Mouse (Mus musculus) midbrain, embryonic 12.5 days (tissue): ENCODE measurements around the gene Sgpp1. TPM values are rescaled to one million over a fixed set of nuclear protein-coding genes. Genes with fewer than 3 reads are reported as not detected.
"Not testable (repeated sequence)": the region's sequence is repeated elsewhere in the genome, so short reads cannot be mapped to it uniquely, and the experiment has no call there.

Experiments
- ATAC-seq: fragments of 200-750 bp; cut with Nextera tagmentation; 2 replicates; pipeline ENCODE4 v1.8.0; 2017; ENCODE audit warnings: low read depth, moderate TSS enrichment, moderate library complexity; ENCODE audit not compliant: low FRiP score
- H3K27ac ChIP-seq: fragments of 300-500 bp; sonication (generic); replicated peaks from 2 replicates; pipeline ENCODE4 v1.5.1; 2016; ENCODE audit warnings: mild to moderate bottlenecking
- H3K27me3 ChIP-seq: fragments of 300-500 bp; sonication (generic); 2 replicates; pipeline ENCODE4 v1.6.1; 2016; ENCODE audit warnings: mild to moderate bottlenecking
- H3K36me3 ChIP-seq: fragments of 300-500 bp; sonication (generic); 2 replicates; pipeline ENCODE4 v1.6.1; 2016
- H3K4me1 ChIP-seq: fragments of 300-500 bp; sonication (generic); 2 replicates; pipeline ENCODE4 v1.6.1; 2016
- H3K4me2 ChIP-seq: fragments of 300-500 bp; sonication (generic); replicated peaks from 2 replicates; pipeline ENCODE4 v1.6.1; 2016; ENCODE audit warnings: mild to moderate bottlenecking, moderate library complexity
- H3K4me3 ChIP-seq: fragments of 300-500 bp; sonication (generic); 2 replicates; pipeline ENCODE4 v1.5.1; 2016; ENCODE audit warnings: mild to moderate bottlenecking
- H3K9ac ChIP-seq: fragments of 300-500 bp; sonication (generic); replicated peaks from 2 replicates; pipeline ENCODE4 v1.6.1; 2016; ENCODE audit warnings: mild to moderate bottlenecking, moderate library complexity
- H3K9me3 ChIP-seq: fragments of 300-500 bp; sonication (generic); 2 replicates; pipeline ENCODE4 v1.6.1; 2016; ENCODE audit warnings: mild to moderate bottlenecking
- WGBS: fragments of 180-500 bp; shearing (Covaris S2); methylation state at CpG from one replicate; pipeline ENCODE4 v1.1.7; 2016; 5-methylcytosine and 5-hydroxymethylcytosine counted together
- polyA plus RNA-seq: library from polyadenylated mRNA; unstranded; fragments of >200 nt; fragmentation: Nextera tagmentation; extraction: Ambion mirVana; gene quantifications from 2 replicates; pipeline ENCODE4 v1.2.1, GENCODE M21; 2016

Gene Sgpp1
- polyA plus RNA-seq, 1 experiment from 2014 or later = 8.5 TPM

GRCm38 (mm10) chr12:75709506-75709905 lies 26.0 kb downstream of the Sgpp1 start:
- H3K9ac ChIP-seq = no peak overlapping the region
- ATAC-seq = no peak

GRCm38 (mm10) chr12:75706670-75707069 lies 28.9 kb downstream of the Sgpp1 start:
- 93% methylated on average over 7 of the region's 7 CpGs for WGBS
- no peaks in the 10 kb centered on the region for H3K27me3 ChIP-seq
- H3K9ac ChIP-seq = no peak overlapping the region

More at GRCm38 (mm10) chr12:75709506-75709905, 26.0 kb downstream of the Sgpp1 start:
- no peaks in the 10 kb centered on the region for H3K9me3 ChIP-seq
- H3K4me3 ChIP-seq = no peak overlapping the region
- 94% methylated on average over 2 of the region's 2 CpGs for WGBS
- no peaks in the 10 kb centered on the region for H3K27me3 ChIP-seq
- H3K27ac ChIP-seq = no peak overlapping the region
- no peak overlapping the region for H3K4me2 ChIP-seq
- H3K4me1 ChIP-seq = no peaks in the 10 kb centered on the region
- no peaks in the 10 kb centered on the region for H3K36me3 ChIP-seq

GRCm38 (mm10) chr12:75702739-75703122 lies 32.8 kb downstream of the Sgpp1 start:
- Histone ChIP-seq H3K27me3 (no peaks in the 10 kb centered on the region), H3K9ac (no peak overlapping the region), H3K4me1 (peaks cover 8% of the 10 kb centered on the region; the same call in 1 of the 2 replicates), H3K27ac (no peak overlapping the region), H3K4me3 (no peak overlapping the region), H3K4me2 (no peak overlapping the region), H3K9me3 (peaks cover 4% of the 10 kb centered on the region; the same call in 1 of the 2 replicates), H3K36me3 (no peaks in the 10 kb centered on the region)
- ATAC-seq = no peak
- 88% methylated on average over 3 of the region's 3 CpGs for WGBS

More at GRCm38 (mm10) chr12:75706670-75707069, 28.9 kb downstream of the Sgpp1 start:
- H3K4me1 ChIP-seq = 0 out of 2 replicates have a peak, but pooled peaks cover 1% of the 10 kb centered on the region
- no peaks in the 10 kb centered on the region for H3K9me3 ChIP-seq
- no peak overlapping the region for H3K4me2 ChIP-seq
- H3K4me3 ChIP-seq = no peak overlapping the region
- H3K36me3 ChIP-seq = no peaks in the 10 kb centered on the region
- H3K27ac ChIP-seq = no peak overlapping the region
- ATAC-seq = no peak

- no peak for ATAC-seq
- Histone ChIP-seq H3K36me3 (no peaks in the 10 kb centered on the region), H3K27ac (no peak overlapping the region), H3K4me1 (peaks cover 8% of the 10 kb centered on the region; the same call in 1 of the 2 replicates), H3K4me3 (no peak overlapping the region), H3K4me2 (peak overlapping the region; percentile 38), H3K9ac (no peak overlapping the region), H3K9me3 (peaks cover 4% of the 10 kb centered on the region; the same call in 1 of the 2 replicates), H3K27me3 (no peaks in the 10 kb centered on the region)
- 77% methylated on average over 14 of the region's 14 CpGs for WGBS
Measured at GRCm38 (mm10) chr12:75702084-75702738, 33.3 kb downstream of the Sgpp1 start.

GRCm38 (mm10) chr12:75701173-75702083 lies 34.1 kb downstream of the Sgpp1 start:
- WGBS = 50% methylated on average over 21 of the region's 21 CpGs
- Histone ChIP-seq H3K36me3 (no peaks in the 10 kb centered on the region), H3K27ac (no peak overlapping the region), H3K9ac (0 out of 2 replicates have a peak overlapping the region, but pooled peaks have one; percentile 11), H3K4me2 (peak overlapping the region; percentile 38), H3K9me3 (peaks cover 4% of the 10 kb centered on the region; the same call in 1 of the 2 replicates), H3K4me3 (0 out of 2 replicates have a peak overlapping the region, but pooled peaks have one; percentile 10), H3K4me1 (peaks cover 8% of the 10 kb centered on the region; the same call in 1 of the 2 replicates), H3K27me3 (no peaks in the 10 kb centered on the region)
- ATAC-seq = no peak

- no peaks in the 10 kb centered on the region for H3K36me3 ChIP-seq
- ATAC-seq = no peak
- peaks cover 8% of the 10 kb centered on the region; the same call in 1 of the 2 replicates for H3K4me1 ChIP-seq
- H3K4me3 ChIP-seq = no peak overlapping the region
- H3K4me2 ChIP-seq = no peak overlapping the region
- no peak overlapping the region for H3K9ac ChIP-seq
- H3K27ac ChIP-seq = no peak overlapping the region
- 100% methylated on average over 3 of the region's 3 CpGs for WGBS
- peaks cover 4% of the 10 kb centered on the region; the same call in 1 of the 2 replicates for H3K9me3 ChIP-seq
- H3K27me3 ChIP-seq = no peaks in the 10 kb centered on the region
Measured at GRCm38 (mm10) chr12:75698692-75699091, 36.8 kb downstream of the Sgpp1 start.

GRCm38 (mm10) chr12:75695845-75696244 lies 39.7 kb downstream of the Sgpp1 start:
- H3K27me3 ChIP-seq, H3K36me3 ChIP-seq, ATAC-seq, H3K9me3 ChIP-seq, H3K4me3 ChIP-seq, H3K4me2 ChIP-seq, H3K9ac ChIP-seq, H3K4me1 ChIP-seq, H3K27ac ChIP-seq: not testable (repeated sequence)
- 100% methylated on average over 1 of the region's 1 CpGs for WGBS

GRCm38 (mm10) chr12:75689003-75689402 lies 46.5 kb downstream of the Sgpp1 start:
- Histone ChIP-seq H3K27ac (no peak overlapping the region), H3K4me2 (no peak overlapping the region), H3K4me3 (no peak overlapping the region), H3K9ac (no peak overlapping the region), H3K27me3 (no peaks in the 10 kb centered on the region), H3K36me3 (no peaks in the 10 kb centered on the region), H3K4me1 (no peaks in the 10 kb centered on the region), H3K9me3 (no peaks in the 10 kb centered on the region)
- WGBS = 89% methylated on average over 2 of the region's 2 CpGs
- no peak for ATAC-seq

- no peak overlapping the region for H3K4me2 ChIP-seq
- ATAC-seq = no peak
- H3K4me3 ChIP-seq = no peak overlapping the region
- H3K9ac ChIP-seq = no peak overlapping the region
- H3K27ac ChIP-seq = no peak overlapping the region
- WGBS = 79% methylated on average over 4 of the region's 4 CpGs
- H3K4me1 ChIP-seq = no peaks in the 10 kb centered on the region
- H3K27me3 ChIP-seq = no peaks in the 10 kb centered on the region
- no peaks in the 10 kb centered on the region for H3K9me3 ChIP-seq
- no peaks in the 10 kb centered on the region for H3K36me3 ChIP-seq
Measured at GRCm38 (mm10) chr12:75687314-75687713, 48.2 kb downstream of the Sgpp1 start.

GRCm38 (mm10) chr12:75684026-75684425 lies 51.5 kb downstream of the Sgpp1 start:
- WGBS = 90% methylated on average over 4 of the region's 4 CpGs
- H3K36me3 ChIP-seq, H3K27ac ChIP-seq, H3K4me1 ChIP-seq, H3K4me2 ChIP-seq, ATAC-seq, H3K27me3 ChIP-seq, H3K9me3 ChIP-seq, H3K4me3 ChIP-seq, H3K9ac ChIP-seq: not testable (repeated sequence)

GRCm38 (mm10) chr12:75683598-75683997 lies 51.9 kb downstream of the Sgpp1 start:
- Histone ChIP-seq H3K4me2 (no peak overlapping the region), H3K27me3 (no peaks in the 10 kb centered on the region), H3K9me3 (no peaks in the 10 kb centered on the region), H3K4me3 (no peak overlapping the region), H3K9ac (no peak overlapping the region), H3K27ac (no peak overlapping the region), H3K36me3 (no peaks in the 10 kb centered on the region), H3K4me1 (no peaks in the 10 kb centered on the region)
- ATAC-seq = no peak
- WGBS = 91% methylated on average over 4 of the region's 4 CpGs

GRCm38 (mm10) chr12:75682842-75683241 lies 52.7 kb downstream of the Sgpp1 start:
- Histone ChIP-seq H3K4me1 (no peaks in the 10 kb centered on the region), H3K27ac (no peak overlapping the region), H3K4me2 (no peak overlapping the region), H3K27me3 (no peaks in the 10 kb centered on the region), H3K9me3 (no peaks in the 10 kb centered on the region), H3K9ac (no peak overlapping the region), H3K36me3 (no peaks in the 10 kb centered on the region), H3K4me3 (no peak overlapping the region)
- ATAC-seq = no peak
- WGBS = 75% methylated on average over 2 of the region's 2 CpGs
